Mouse (Mus musculus): ENCODE data around the gene Kcnd1. TPM values are rescaled to one million over a fixed set of nuclear protein-coding genes. Genes with fewer than 3 reads are reported as not detected.

The Kcnd1 gene
- polyA plus RNA-seq, 1 experiment from 2014 or later, result 0.42 TPM

DNA sequence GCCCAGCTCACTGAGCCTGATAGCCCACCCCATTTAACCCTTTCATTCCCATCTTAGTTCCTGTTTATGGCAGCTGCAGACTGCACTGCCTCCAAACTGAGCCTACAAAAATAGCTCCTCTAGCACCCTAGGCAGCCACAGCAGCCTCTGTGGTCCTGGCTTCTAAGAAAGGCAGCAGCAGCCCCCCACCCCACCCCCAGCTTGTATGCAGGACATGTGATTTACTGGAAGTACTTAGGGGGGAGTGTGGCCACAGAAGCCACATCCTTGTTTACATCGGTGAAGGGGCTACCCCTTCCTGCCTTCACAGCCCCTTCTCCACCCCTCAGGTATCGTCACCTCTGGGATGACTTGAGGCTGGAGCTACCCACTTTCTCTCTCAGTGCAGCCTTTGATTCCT is 43.3 kb downstream of the Kcnd1 start:
- Histone ChIP-seq H3K9me3 (ENCODE audit: control insufficient read depth, low read length) (no peaks in the 10 kb centered on the region), H3K4me2 (replicated peaks; ENCODE audit: low read depth) (no peak overlapping the region), H3K9ac (ENCODE audit: low read length) (no peak overlapping the region), H3K36me3 (ENCODE audit: control insufficient read depth, insufficient read depth, low read length) (no peaks in the 10 kb centered on the region), H3K27ac (replicated peaks) (no peak overlapping the region), H3K27me3 (ENCODE audit: control insufficient read depth, insufficient read depth, low read length) (no peaks in the 10 kb centered on the region), H3K4me3 (ENCODE audit: low read depth, low read length) (no peak overlapping the region), H3K4me1 (replicated peaks; ENCODE audit: control insufficient read depth, insufficient read depth) (no peaks in the 10 kb centered on the region)
- TF ChIP-seq CTCF (IDR thresholded peaks at IDR 0.05; ENCODE audit: low read depth), result no peak
- TF ChIP-seq EP300 (optimal IDR thresholded peaks at IDR 0.05), result no peak
- ATAC-seq (ENCODE audit: low FRiP score, low TSS enrichment) (no peak), DNase-seq (ENCODE audit: low spot score) (no peak)
- 60% methylated on average over 2 of the region's 2 CpGs for WGBS

DNA sequence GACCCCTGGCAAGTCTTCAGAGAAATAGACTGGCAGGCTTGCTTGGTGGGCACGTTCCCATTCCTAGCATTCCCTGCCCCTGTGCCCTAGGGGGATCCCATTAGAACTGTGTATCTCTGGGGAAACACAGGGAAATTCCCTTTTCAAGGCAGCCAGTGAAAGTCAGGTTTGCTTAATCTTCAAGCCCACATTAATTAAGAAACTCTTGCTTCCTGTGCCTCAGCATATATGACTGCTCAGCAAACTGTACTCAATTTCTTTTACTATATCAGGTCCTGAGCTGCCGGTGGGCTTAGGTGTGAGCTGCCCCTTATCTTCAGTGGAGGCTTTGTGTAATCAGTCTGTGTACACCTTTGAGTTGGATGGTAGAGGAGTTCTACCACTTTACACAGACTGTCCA is 43.7 kb downstream of the Kcnd1 start:
- H3K4me2 ChIP-seq (replicated peaks; ENCODE audit: low read depth), result no peak overlapping the region
- TF ChIP-seq EP300 (optimal IDR thresholded peaks at IDR 0.05) (no peak), CTCF (IDR thresholded peaks at IDR 0.05; ENCODE audit: low read depth) (no peak)
- 66% methylated on average over 2 of the region's 2 CpGs for WGBS
- DNase-seq (ENCODE audit: low spot score) (no peak), ATAC-seq (ENCODE audit: low FRiP score, low TSS enrichment) (no peak)
- no peak overlapping the region for H3K27ac ChIP-seq (replicated peaks)
- H3K36me3 ChIP-seq (ENCODE audit: control insufficient read depth, insufficient read depth, low read length), result no peaks in the 10 kb centered on the region
- H3K9me3 ChIP-seq (ENCODE audit: control insufficient read depth, low read length), result no peaks in the 10 kb centered on the region
- no peaks in the 10 kb centered on the region for H3K27me3 ChIP-seq (ENCODE audit: control insufficient read depth, insufficient read depth, low read length)
- H3K4me1 ChIP-seq (replicated peaks; ENCODE audit: control insufficient read depth, insufficient read depth), result no peaks in the 10 kb centered on the region
- no peak overlapping the region for H3K4me3 ChIP-seq (ENCODE audit: low read depth, low read length)
- H3K9ac ChIP-seq (ENCODE audit: low read length), result no peak overlapping the region

DNA sequence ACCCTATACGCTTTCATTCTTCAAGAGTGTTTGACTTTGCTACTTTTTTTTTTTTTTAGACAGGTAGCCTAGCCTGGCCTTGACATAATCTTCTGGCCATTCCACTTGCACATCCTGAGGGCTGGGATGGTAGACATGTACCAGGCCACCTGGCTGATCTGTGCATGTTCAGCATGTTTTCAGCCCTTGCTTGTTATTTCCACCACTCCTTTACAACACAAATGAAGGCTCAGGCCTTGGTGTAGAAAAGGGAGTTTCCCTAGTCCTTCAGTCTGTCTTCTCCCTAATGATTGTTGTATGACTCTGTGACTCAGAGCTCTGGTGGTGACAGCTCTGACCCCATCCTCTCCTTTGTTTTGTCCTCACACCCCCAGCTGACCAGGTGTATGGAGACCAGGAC is 45.1 kb downstream of the Kcnd1 start:
- H3K27me3 ChIP-seq (ENCODE audit: control insufficient read depth, insufficient read depth, low read length), result no peaks in the 10 kb centered on the region
- no peak overlapping the region for H3K4me3 ChIP-seq (ENCODE audit: low read depth, low read length)
- ATAC-seq (ENCODE audit: low FRiP score, low TSS enrichment), result no peak
- DNase-seq (ENCODE audit: low spot score), result no peak
- H3K27ac ChIP-seq (replicated peaks), result no peak overlapping the region
- H3K9ac ChIP-seq (ENCODE audit: low read length), result no peak overlapping the region
- TF ChIP-seq EP300 (optimal IDR thresholded peaks at IDR 0.05), result no peak
- no peak for TF ChIP-seq CTCF (IDR thresholded peaks at IDR 0.05; ENCODE audit: low read depth)
- WGBS, result 92% methylated on average over 1 of the region's 1 CpGs
- no peak overlapping the region for H3K4me2 ChIP-seq (replicated peaks; ENCODE audit: low read depth)
- no peaks in the 10 kb centered on the region for H3K4me1 ChIP-seq (replicated peaks; ENCODE audit: control insufficient read depth, insufficient read depth)
- no peaks in the 10 kb centered on the region for H3K36me3 ChIP-seq (ENCODE audit: control insufficient read depth, insufficient read depth, low read length)
- H3K9me3 ChIP-seq (ENCODE audit: control insufficient read depth, low read length), result no peaks in the 10 kb centered on the region

- Histone ChIP-seq H3K4me3 (ENCODE audit: low read depth, low read length) (no peak overlapping the region), H3K9ac (ENCODE audit: low read length) (no peak overlapping the region), H3K27ac (replicated peaks) (no peak overlapping the region), H3K4me1 (replicated peaks; ENCODE audit: control insufficient read depth, insufficient read depth) (no peaks in the 10 kb centered on the region), H3K36me3 (ENCODE audit: control insufficient read depth, insufficient read depth, low read length) (peaks cover under 1% of the 10 kb centered on the region; the same call in 1 of the 2 replicates), H3K4me2 (replicated peaks; ENCODE audit: low read depth) (no peak overlapping the region), H3K27me3 (ENCODE audit: control insufficient read depth, insufficient read depth, low read length) (no peaks in the 10 kb centered on the region), H3K9me3 (ENCODE audit: control insufficient read depth, low read length) (no peaks in the 10 kb centered on the region)
- WGBS, result 63% methylated on average over 2 of the region's 2 CpGs
- TF ChIP-seq CTCF (IDR thresholded peaks at IDR 0.05; ENCODE audit: low read depth) (no peak), EP300 (optimal IDR thresholded peaks at IDR 0.05) (no peak)
- DNase-seq (ENCODE audit: low spot score) (no peak), ATAC-seq (ENCODE audit: low FRiP score, low TSS enrichment) (no peak)
Observed at GRCm38 (mm10) chrX:7868506-7868905, 46.4 kb downstream of the Kcnd1 start.

GRCm38 (mm10) chrX:7869826-7870225 is 47.7 kb downstream of the Kcnd1 start:
- H3K4me2 ChIP-seq (replicated peaks; ENCODE audit: low read depth), result no peak overlapping the region
- DNase-seq (ENCODE audit: low spot score), result no peak
- H3K9ac ChIP-seq (ENCODE audit: low read length), result no peak overlapping the region
- no peaks in the 10 kb centered on the region for H3K27me3 ChIP-seq (ENCODE audit: control insufficient read depth, insufficient read depth, low read length)
- H3K27ac ChIP-seq (replicated peaks), result no peak overlapping the region
- H3K36me3 ChIP-seq (ENCODE audit: control insufficient read depth, insufficient read depth, low read length), result peaks cover 2% of the 10 kb centered on the region; the same call in 1 of the 2 replicates
- no peaks in the 10 kb centered on the region for H3K9me3 ChIP-seq (ENCODE audit: control insufficient read depth, low read length)
- no peak for TF ChIP-seq EP300 (optimal IDR thresholded peaks at IDR 0.05)
- no peak for TF ChIP-seq CTCF (IDR thresholded peaks at IDR 0.05; ENCODE audit: low read depth)
- ATAC-seq (ENCODE audit: low FRiP score, low TSS enrichment), result no peak
- H3K4me3 ChIP-seq (ENCODE audit: low read depth, low read length), result no peak overlapping the region
- WGBS, result 57% methylated on average over 3 of the region's 3 CpGs
- no peaks in the 10 kb centered on the region for H3K4me1 ChIP-seq (replicated peaks; ENCODE audit: control insufficient read depth, insufficient read depth)

- 14% methylated on average over 30 of the region's 38 CpGs for WGBS
Observed at GRCm38 (mm10) chrX:7878007-7878419, 55.9 kb downstream of the Kcnd1 start, which contains the start of gene Pim2. Pim2 (plus strand) TSS chrX:7878262.

More at GRCm38 (mm10) chrX:7878007-7878419, 55.9 kb downstream of the Kcnd1 start, which contains the start of gene Pim2:
- H3K27ac ChIP-seq (replicated peaks), result no peak within 1 kb of the TSS
- TF ChIP-seq CTCF (IDR thresholded peaks at IDR 0.05; ENCODE audit: low read depth), result no peak
- no peak for TF ChIP-seq EP300 (optimal IDR thresholded peaks at IDR 0.05)
- peaks cover 2% of the 10 kb centered on the region; the same call in 1 of the 2 replicates for H3K36me3 ChIP-seq (ENCODE audit: control insufficient read depth, insufficient read depth, low read length)
- H3K4me2 ChIP-seq (replicated peaks; ENCODE audit: low read depth), result peak within 1 kb of the TSS; percentile 70
- ATAC-seq (ENCODE audit: low FRiP score, low TSS enrichment) (peak; percentile 94), DNase-seq (ENCODE audit: low spot score) (peak; percentile 87)
- H3K4me1 ChIP-seq (replicated peaks; ENCODE audit: control insufficient read depth, insufficient read depth), result no peaks in the 10 kb centered on the region
- no peaks in the 10 kb centered on the region for H3K27me3 ChIP-seq (ENCODE audit: control insufficient read depth, insufficient read depth, low read length)
- H3K4me3 ChIP-seq (ENCODE audit: low read depth, low read length), result peak within 1 kb of the TSS; percentile 37
- peak within 1 kb of the TSS; percentile 48 for H3K9ac ChIP-seq (ENCODE audit: low read length)
- no peaks in the 10 kb centered on the region for H3K9me3 ChIP-seq (ENCODE audit: control insufficient read depth, low read length)
